Mouse (Mus musculus) left cerebral cortex, postnatal 14 days (tissue): Measurements from ENCODE around the gene Ssbp2. TPM values are rescaled to one million over a fixed set of nuclear protein-coding genes. Genes with fewer than 3 reads are reported as not detected.

Source experiments
- DNase-seq, 2 experiments: peaks; one replicate each; pipeline ENCODE4 v3.0.0; 2021 to 2022; ENCODE audit warnings: low spot score in 2 of 2, mixed read lengths in 1 of 2
- intact Hi-C: fragments of 180-260 bp; cut with DNase I; formaldehyde crosslinking; loops from one replicate; pipeline ENCODE4 v1.15.1; 2025
- microRNA-seq, 2 experiments: library from miRNA; unstranded; fragments of <30 nt; microRNA quantifications; one replicate each; pipeline ENCODE4 v1.2.0; 2022
- total RNA-seq, 2 experiments: library from RNA; stranded (reverse); gene quantifications; 2 replicates each; pipeline ENCODE4 v1.2.3; 2021

Ssbp2 gene
- total RNA-seq, 2 experiments from 2014 or later, result 133 to 148 TPM

GRCm38 (mm10) chr13:91749981-91750380, 289.9 kb downstream of the Ssbp2 start:
- no peak for DNase-seq
- intact Hi-C loops, result no loop called here

Small RNA genes within 50 kb of the gene (microRNA-seq; reads per million reads assigned to microRNA genes)
- 0 reads per million in 2 experiments for gene Gm27656

Other genes starting within 250 kb of the Ssbp2 start
- gene Atg10, start 236.3 kb upstream of the Ssbp2 start, total RNA-seq, result 10 to 100 TPM; 14.4 to 15.0 TPM